Mouse (Mus musculus) G1E (cell line): ENCODE measurements at regions not wholly inside any gene's neighbourhood (a gene's known extent, or its start where the extent isn't known, plus 50 kb on each side); places are given as distances from the start of the nearest gene placed in this dataset.

Source experiments
- CTCF ChIP-seq: IDR thresholded peaks from 2 replicates; pipeline ENCODE4 v1.5.1; 2012; ENCODE audit warnings: low read depth, low read length, inconsistent platforms, mixed read lengths
- GATA1 ChIP-seq: IDR thresholded peaks from 2 replicates; pipeline ENCODE4 v1.6.1; 2012; ENCODE audit warnings: borderline replicate concordance, low read length, inconsistent platforms, mixed read lengths
- POLR2AphosphoS5 ChIP-seq: IDR thresholded peaks from 2 replicates; pipeline ENCODE4 v1.6.1; 2012; ENCODE audit warnings: low read depth, low read length, inconsistent platforms; ENCODE audit not compliant: insufficient replicate concordance
- TAL1 ChIP-seq: conservative IDR thresholded peaks from 2 replicates; pipeline ENCODE4 v1.6.1; 2012; ENCODE audit warnings: low read depth, low read length, inconsistent platforms, mixed read lengths

DNA sequence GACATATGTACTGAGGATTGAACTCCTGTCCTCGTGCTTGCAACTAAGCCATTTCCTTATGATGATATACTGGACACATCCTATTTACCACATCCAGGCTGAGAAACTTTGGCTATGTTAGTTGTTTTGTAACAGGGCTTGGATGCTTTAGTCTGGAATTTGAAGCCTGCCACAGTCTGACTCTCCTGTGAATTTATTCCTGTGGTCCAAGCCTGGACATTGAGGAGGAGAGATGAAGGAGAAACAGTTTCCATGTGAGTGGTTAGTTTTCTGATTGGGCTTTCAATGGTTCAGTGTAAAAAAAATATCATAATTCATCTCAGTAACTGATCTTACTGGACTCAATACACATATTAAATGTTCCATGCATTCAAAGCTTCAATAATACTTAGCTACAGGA, 422.6 kb downstream of the Etnk1 start:
- TF ChIP-seq CTCF (no peak), GATA1 (no peak), TAL1 (no peak), POLR2AphosphoS5 (no peak)
